Mouse (Mus musculus): ENCODE measurements around the gene Nqo2.

DNA sequence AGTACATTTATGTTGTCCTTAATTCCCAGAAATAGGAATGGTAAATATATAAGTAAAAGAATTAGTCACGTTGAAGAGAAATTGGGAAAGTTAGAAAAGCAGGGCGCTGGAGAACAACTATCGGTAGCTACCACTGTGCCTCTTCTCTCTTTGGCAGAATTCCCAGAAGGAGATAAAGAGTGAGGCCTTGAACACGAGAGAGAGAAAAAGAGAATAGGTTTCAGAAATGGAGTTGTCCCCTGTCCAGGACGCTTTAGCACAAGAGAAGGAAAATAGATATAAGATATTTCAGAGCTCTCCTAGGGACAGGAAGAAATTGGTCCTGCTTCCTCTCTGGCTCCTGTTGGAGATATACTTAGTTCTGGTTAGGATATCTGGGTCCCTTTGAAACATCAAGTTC is 27.3 kb upstream of the Nqo2 start:
- TF ChIP-seq CTCF (IDR thresholded peaks at IDR 0.05; ENCODE audit: low read depth, low read length) (no peak), POLR2A (IDR thresholded peaks at IDR 0.05; ENCODE audit: borderline replicate concordance, low read depth, low read length) (no peak)
